Mouse (Mus musculus) thymus, postnatal 10 days (tissue): ENCODE measurements at regions not wholly inside any gene's neighbourhood (a gene's known extent, or its start where the extent isn't known, plus 50 kb on each side); places are given as distances from the start of the nearest gene placed in this dataset.

Experiments
- DNase-seq, 2 experiments: peaks; one replicate each; pipeline ENCODE4 v3.0.0; 2021; ENCODE audit warnings: low spot score in 2 of 2

DNA sequence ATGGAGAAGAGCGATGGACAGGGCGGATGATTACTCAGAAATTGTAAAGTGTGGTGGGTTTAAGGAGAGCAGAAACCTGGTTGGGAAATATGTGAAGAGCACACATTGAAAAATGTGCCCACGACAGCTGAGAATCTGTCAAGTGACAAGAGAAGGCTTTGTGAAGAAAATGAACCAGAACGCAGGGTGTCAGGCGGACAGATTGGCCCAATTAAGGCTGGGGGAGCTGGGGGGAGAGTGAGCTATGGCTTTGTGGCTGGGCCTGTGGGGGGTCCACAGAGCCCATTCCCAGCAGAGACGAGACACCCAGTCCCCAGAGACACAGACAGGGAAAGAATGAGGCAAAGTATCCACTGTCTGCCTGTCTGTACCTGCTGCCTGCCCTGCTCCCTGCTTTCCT, 153.3 kb downstream of the Shq1 start:
- no peak for DNase-seq

GRCm38 (mm10) chr6:100512676-100513075, 158.3 kb downstream of the Shq1 start:
- peak in 1 of 2 experiments; percentile 56 for DNase-seq

DNA sequence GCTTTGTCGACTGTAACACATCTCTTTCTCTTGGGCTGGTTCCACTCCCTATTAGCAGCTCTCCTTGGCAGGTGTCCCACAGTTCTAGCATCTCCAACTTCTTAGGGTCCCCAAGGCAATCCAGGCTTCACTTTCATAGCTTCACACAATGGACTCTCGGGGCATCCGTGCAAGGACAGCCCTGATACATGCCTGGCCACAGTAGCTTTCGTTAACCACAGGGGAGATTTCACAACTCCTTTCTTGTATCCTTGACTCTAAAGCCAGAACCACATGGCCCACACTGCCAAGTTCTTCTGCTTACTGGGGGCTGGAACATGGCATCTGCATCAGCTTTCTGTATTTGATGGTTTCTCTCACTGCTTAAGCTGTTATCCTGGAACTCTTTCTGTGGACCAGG, 160.3 kb downstream of the Shq1 start:
- DNase-seq: no peak

DNA sequence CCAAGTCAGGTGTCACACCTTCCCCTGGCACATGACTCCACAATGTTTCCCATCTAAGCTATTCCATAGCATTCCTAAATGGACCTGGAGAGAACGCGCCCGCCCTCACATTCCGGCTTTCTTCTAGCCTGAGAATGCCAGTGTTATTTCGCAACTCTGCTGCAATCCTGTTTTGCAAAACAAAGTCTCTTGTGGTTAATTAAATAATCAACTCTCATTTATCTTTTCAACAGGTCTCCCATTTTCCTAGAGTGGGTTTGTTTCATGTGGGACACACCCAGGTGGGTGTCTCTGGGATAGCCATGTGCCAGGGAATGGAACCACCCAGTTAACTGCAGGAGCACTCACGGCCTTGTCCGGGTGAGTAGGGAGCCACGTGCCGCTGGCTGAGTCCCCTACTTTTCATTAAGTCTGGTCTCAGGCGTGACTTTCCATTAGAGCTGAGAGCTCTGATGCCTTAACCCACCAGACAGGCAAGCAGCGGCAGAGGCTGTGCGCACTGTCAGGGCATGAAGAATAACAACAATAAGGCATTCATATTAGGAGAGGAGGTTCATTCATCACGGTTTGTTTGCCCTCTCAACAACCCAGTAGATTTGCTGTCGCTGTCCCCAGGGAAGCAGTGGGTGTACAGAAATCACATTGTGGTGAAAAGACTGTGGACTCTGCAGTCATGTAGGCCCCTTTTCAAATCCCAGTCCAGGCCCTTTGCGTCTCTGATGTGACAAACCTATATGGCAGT, 165.3 kb downstream of the Shq1 start:
- no peak for DNase-seq

- no peak for DNase-seq
Observed at GRCm38 (mm10) chr6:100502961-100503782, 167.8 kb downstream of the Shq1 start.

GRCm38 (mm10) chr6:100502139-100502538, 168.8 kb downstream of the Shq1 start:
- DNase-seq: no peak

DNA sequence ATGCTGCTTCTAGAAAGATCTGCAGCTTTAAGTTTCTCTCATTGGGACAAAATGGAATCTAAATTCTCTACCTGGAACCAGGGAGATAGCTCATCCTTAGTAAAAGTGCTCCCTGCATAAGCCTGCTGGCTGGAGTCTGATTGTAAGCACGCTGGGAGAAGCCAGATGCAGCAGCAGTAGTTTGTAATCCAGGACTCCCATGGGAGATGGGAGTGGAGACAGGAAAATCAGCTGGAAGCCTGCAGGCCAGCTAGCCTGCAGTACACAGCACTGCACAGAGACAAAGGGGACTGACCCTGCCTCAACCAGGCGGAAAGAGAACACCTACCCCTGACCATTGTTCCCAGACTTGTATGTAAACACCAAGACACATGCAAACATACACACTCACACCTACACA, 170.2 kb downstream of the Shq1 start:
- no peak for DNase-seq

GRCm38 (mm10) chr6:100500060-100500459, 170.9 kb downstream of the Shq1 start:
- no peak for DNase-seq

- no peak for DNase-seq
Observed at GRCm38 (mm10) chr6:100498861-100499271, 172.1 kb downstream of the Shq1 start.

GRCm38 (mm10) chr6:100498126-100498525, 172.8 kb downstream of the Shq1 start:
- DNase-seq: no peak

GRCm38 (mm10) chr6:100496135-100496534, 174.8 kb downstream of the Shq1 start:
- no peak for DNase-seq

DNA sequence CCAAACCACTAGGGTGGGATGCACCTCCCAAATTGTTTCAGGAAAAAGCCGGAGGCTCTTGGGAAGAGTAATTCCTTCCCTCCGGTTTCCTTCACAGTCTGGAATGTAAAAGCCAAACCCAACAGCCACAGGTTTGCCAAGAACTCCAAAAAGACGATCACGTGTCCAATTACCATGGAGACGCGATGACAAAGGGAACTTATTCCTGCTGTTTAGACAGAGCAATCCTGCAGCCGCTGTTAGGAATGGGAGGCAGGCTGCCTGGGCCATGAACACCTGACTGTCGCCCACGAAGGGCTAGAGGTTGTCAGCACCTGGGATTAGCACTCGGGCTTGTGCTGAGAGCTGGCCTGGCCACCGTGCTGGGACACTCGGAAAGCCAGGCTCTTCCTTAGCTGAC, 175.8 kb downstream of the Shq1 start:
- no peak for DNase-seq

- no peak for DNase-seq
Observed at GRCm38 (mm10) chr6:100493558-100493957, 177.4 kb downstream of the Shq1 start.

DNA sequence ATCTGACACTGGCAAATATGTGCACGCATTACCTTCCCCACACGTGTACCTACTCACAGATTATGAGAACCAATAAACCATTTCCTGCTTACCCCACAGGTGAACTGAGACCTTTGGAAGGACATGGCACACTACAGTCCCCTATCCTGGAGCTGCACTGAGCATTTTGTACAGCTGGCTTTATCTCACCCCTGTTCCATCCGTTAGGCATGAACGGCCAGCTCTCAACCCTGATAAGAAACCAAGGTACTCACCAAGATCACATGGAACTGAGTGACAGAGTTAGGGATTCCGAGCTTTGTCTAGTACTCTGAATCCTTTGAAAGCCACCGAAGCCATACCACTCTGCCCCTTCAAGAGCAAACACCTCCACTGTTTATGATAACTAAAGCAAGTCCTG, 179.1 kb downstream of the Shq1 start:
- no peak for DNase-seq

DNA sequence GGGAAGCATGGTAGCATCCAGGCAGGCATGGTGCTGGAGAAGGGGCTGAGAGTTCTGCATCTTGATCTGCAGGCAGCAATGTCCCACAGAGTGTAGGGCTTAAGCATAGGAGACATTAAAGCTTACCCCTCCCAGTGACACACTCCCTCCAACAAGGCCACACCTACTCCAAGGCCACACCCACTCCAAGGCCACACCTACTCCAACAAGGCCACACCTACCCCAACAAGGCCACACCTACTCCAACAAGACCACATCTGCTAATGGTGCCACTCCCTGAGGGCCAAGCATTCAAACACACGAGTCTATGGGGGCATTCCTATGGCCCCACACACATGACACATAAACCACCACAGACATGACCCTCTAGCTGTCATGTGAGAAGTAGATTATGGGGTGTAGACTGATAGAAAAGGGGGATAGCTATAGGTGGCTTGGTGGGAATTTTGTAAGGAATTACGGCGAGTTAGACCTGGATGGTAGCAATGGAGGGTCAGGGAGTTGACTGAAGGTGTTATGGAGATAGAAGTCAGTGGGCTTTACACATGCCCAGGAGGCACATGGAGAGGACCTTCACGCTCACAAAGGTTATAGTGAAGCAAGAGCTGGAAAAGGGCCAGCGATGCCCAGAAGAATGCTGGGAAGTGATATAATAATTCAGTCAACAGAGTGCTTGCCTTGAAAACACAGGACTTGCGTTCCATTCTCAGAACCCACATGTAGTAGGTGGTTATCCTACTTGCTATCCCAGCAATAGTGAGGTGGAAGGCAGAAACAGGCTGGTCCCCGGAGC, 179.8 kb downstream of the Shq1 start:
- DNase-seq: no peak

DNA sequence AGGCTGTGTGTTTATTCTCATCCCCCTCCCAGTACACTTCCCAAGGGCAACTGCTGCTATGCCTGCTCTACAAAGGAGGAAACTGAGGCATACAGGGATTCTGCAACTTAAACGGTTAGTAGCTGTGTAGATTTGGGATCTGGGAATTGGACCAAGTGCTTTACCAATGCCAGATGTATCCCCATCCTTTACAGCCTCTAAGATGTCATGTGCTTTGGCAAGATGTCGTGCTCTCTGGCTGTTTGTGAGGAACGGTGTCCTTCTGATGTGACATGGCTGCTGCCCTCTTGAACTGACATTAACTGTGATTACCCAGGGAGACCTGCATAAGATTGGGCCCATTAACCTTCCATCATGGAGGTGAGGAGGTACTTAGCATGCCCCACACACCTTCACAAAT, 187.1 kb downstream of the Shq1 start:
- no peak for DNase-seq

DNA sequence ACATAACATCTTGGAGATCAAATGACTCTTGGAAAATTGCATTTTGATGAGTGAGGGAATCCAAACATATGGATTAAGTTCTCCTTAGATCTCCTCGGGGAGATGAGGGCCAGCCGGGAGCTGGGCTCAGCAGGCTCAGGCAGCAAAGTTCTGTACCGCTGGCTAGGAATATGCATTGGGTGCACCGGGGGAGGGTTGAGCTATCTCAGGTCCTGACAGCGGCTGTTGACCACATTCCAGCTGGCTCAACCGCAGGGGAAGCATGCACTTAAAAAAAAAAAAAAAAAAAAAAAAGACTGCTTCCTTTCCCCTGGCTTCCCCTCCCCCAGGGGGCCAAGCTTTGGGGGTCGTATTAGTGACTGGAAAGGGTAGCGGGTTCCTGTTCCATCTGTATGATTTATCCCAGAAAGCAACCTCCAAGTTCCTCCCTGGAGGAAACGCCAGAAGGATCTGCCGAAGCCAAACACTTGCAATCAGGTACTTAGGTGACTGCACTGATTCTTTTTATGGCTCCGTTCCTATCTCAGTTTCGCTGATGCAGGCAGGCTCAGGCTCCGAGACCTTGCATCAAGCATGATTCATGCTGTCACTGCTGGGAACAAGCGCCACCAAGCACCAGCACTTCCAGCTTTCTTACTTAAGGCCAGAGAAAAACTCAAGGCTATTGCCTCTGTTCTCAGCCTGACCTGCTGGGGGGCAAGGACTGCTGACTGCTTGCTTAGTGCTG, 187.7 kb downstream of the Shq1 start:
- DNase-seq: peak; percentile 6 to 18

DNA sequence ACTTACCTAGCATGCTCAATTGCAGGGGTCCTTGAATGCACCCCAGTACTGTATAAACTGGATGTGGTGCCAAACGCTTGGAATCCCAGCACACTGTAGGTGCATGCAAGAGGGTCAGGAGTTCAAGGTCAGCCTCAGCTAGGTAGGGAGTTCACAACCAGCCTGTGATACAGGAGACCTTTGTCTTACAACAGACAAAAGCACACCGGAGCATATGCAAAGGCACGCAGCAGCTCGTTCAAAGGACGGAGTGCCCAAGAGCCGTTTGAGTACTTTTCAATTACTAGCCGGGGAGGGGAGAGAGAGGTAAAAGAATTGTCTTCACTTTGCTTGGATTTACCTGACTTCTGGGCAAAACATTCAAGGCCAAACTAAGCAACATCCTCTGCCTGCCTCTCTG, 188.4 kb downstream of the Shq1 start:
- DNase-seq: no peak

DNA sequence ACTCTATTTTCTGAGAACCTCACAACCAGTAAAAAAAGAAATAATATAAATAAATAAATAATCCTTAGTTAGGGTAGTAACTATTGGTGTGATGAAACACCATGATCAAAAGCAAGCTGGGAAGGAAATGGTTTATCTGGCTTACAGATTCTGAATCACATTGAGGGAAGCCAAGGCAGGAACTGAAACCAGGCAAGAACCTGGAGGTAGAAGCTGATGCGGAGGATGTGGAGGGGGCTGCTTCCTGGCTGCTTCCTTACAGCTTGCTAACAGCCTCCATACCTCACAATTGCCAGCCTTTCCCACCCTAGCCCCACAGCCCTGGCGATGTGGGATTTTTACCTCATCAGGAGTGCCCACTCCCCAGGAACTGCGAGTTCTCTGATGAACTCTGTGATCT, 190.4 kb downstream of the Shq1 start:
- no peak for DNase-seq

DNA sequence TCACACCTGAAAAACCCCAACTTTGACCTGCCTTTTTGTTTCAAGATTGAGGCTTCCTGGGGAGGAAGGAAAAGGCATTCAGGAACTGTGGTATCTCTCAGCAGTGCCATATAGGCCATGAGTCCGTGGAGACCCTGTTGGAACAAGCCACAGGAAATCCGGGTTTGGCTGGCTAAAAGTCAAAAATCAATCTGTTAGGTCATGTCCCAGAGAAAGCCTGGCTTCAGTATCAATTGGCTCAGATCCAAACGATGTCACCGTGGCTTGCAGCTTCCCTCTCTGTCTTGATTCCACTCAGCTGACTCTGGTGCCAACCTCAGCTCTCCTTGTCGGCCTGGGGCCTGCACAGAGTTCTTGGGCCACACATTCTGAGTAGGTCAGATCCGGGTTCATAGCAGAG, 191.1 kb downstream of the Shq1 start:
- DNase-seq: no peak

GRCm38 (mm10) chr6:100479455-100479854, 191.5 kb downstream of the Shq1 start:
- DNase-seq: no peak
